Mouse (Mus musculus) testis, adult 2 months (tissue): Measurements from ENCODE around the gene Krtap28-10.

ENCODE experiments used
- CTCF ChIP-seq: fragments of 200-500 bp; IDR thresholded peaks from 2 replicates; pipeline ENCODE4 v1.5.1; 2012; ENCODE audit warnings: low read depth, mild to moderate bottlenecking, inconsistent platforms, low read length, moderate library complexity; ENCODE audit not compliant: control insufficient read depth, insufficient read depth, insufficient replicate concordance
- POLR2A ChIP-seq: fragments of 200-500 bp; IDR thresholded peaks from 2 replicates; pipeline ENCODE4 v1.6.1; 2012; ENCODE audit warnings: low read depth, mild to moderate bottlenecking, inconsistent platforms, low read length, moderate library complexity; ENCODE audit not compliant: control insufficient read depth

- TF ChIP-seq CTCF = no peak
- TF ChIP-seq POLR2A = no peak
Observed at GRCm38 (mm10) chr1:83084790-83085189, 42.5 kb upstream of the Krtap28-10 start.
